Mouse (Mus musculus): ENCODE measurements around the gene Uck1.

GRCm38 (mm10) chr2:32242986-32243385, 17.0 kb downstream of the Uck1 start:
- TF ChIP-seq CTCF (conservative IDR thresholded peaks at IDR 0.05; ENCODE audit: low read length), result no peak
- TF ChIP-seq NANOG (IDR thresholded peaks at IDR 0.05; ENCODE audit: borderline replicate concordance, low read length), result no peak
